Mouse (Mus musculus) heart, postnatal 0 days (tissue): ENCODE data around the gene Bnc1.

Experiments
- CTCF ChIP-seq: IDR thresholded peaks from 2 replicates; pipeline ENCODE4 v1.5.1; 2016; ENCODE audit warnings: antibody characterized with exemption, control low read depth, low read depth
- EP300 ChIP-seq: IDR thresholded peaks from 2 replicates; pipeline ENCODE4 v1.6.1; 2016; ENCODE audit warnings: antibody characterized with exemption, low read depth

GRCm38 (mm10) chr7:81933061-81933600, 59.0 kb downstream of the Bnc1 start:
- TF ChIP-seq CTCF = no peak
- no peak for TF ChIP-seq EP300
